Mouse (Mus musculus): ENCODE results near the gene Rapgef1. TPM values are rescaled to one million over a fixed set of nuclear protein-coding genes. Genes with fewer than 3 reads are reported as not detected.
A peak's percentile ranks its signal among the peaks of the same experiment; 100 is the strongest.

Rapgef1 gene
- polyA plus RNA-seq, 1 experiment from 2014 or later: 11.4 TPM

- H3K4me2 ChIP-seq (replicated peaks; ENCODE audit: low read depth, low read length): no peak overlapping the region
- TF ChIP-seq EP300 (IDR thresholded peaks at IDR 0.05): no peak
- TF ChIP-seq CTCF (IDR thresholded peaks at IDR 0.05): no peak
- no peak overlapping the region for H3K4me3 ChIP-seq (ENCODE audit: low read depth, low read length)
- H3K27me3 ChIP-seq (replicated peaks; ENCODE audit: insufficient read depth, low read length): no peaks in the 10 kb centered on the region
- no peaks in the 10 kb centered on the region for H3K36me3 ChIP-seq (ENCODE audit: insufficient read depth, low read length)
- H3K9ac ChIP-seq (replicated peaks; ENCODE audit: low read depth): no peak overlapping the region
- no peak for DNase-seq (ENCODE audit: low spot score)
- WGBS: 49% methylated on average over 4 of the region's 4 CpGs
- ATAC-seq: no peak
- H3K27ac ChIP-seq (ENCODE audit: low read length): no peak overlapping the region
- H3K9me3 ChIP-seq (ENCODE audit: low read length): no peaks in the 10 kb centered on the region
- peaks cover 20% of the 10 kb centered on the region; the same call in 1 of the 2 replicates for H3K4me1 ChIP-seq (ENCODE audit: insufficient read depth, low read depth, low read length)
These were observed 56.3 kb downstream of the Rapgef1 start for GRCm38 (mm10) chr2:29675846-29676245.

GRCm38 (mm10) chr2:29676513-29676912 lies 57.0 kb downstream of the Rapgef1 start:
- Histone ChIP-seq H3K9me3 (ENCODE audit: low read length) (no peaks in the 10 kb centered on the region), H3K9ac (replicated peaks; ENCODE audit: low read depth) (no peak overlapping the region), H3K4me3 (ENCODE audit: low read depth, low read length) (no peak overlapping the region), H3K27ac (ENCODE audit: low read length) (no peak overlapping the region), H3K36me3 (ENCODE audit: insufficient read depth, low read length) (no peaks in the 10 kb centered on the region), H3K4me2 (replicated peaks; ENCODE audit: low read depth, low read length) (no peak overlapping the region), H3K4me1 (ENCODE audit: insufficient read depth, low read depth, low read length) (peaks cover 15% of the 10 kb centered on the region; the same call in 1 of the 2 replicates), H3K27me3 (replicated peaks; ENCODE audit: insufficient read depth, low read length) (no peaks in the 10 kb centered on the region)
- DNase-seq (ENCODE audit: low spot score): no peak
- no peak for ATAC-seq
- TF ChIP-seq CTCF (IDR thresholded peaks at IDR 0.05): no peak
- TF ChIP-seq EP300 (IDR thresholded peaks at IDR 0.05): no peak
- WGBS: 31% methylated on average over 6 of the region's 6 CpGs

- Histone ChIP-seq H3K27ac (ENCODE audit: low read length) (0 out of 2 replicates have a peak overlapping the region, but pooled peaks have one; percentile 38), H3K27me3 (replicated peaks; ENCODE audit: insufficient read depth, low read length) (no peaks in the 10 kb centered on the region), H3K4me2 (replicated peaks; ENCODE audit: low read depth, low read length) (no peak overlapping the region), H3K4me1 (ENCODE audit: insufficient read depth, low read depth, low read length) (peaks cover 15% of the 10 kb centered on the region; the same call in 1 of the 2 replicates), H3K9ac (replicated peaks; ENCODE audit: low read depth) (no peak overlapping the region), H3K36me3 (ENCODE audit: insufficient read depth, low read length) (no peaks in the 10 kb centered on the region), H3K9me3 (ENCODE audit: low read length) (no peaks in the 10 kb centered on the region), H3K4me3 (ENCODE audit: low read depth, low read length) (no peak overlapping the region)
- ATAC-seq: peak; percentile 85
- WGBS: 23% methylated on average over 5 of the region's 5 CpGs
- peak; percentile 80 for DNase-seq (ENCODE audit: low spot score)
- TF ChIP-seq EP300 (IDR thresholded peaks at IDR 0.05) (0 out of 2 replicates have a peak, but pooled peaks have one; percentile 14), CTCF (IDR thresholded peaks at IDR 0.05) (peak; percentile 30)
These were observed 58.3 kb downstream of the Rapgef1 start for GRCm38 (mm10) chr2:29677842-29678241.

DNA sequence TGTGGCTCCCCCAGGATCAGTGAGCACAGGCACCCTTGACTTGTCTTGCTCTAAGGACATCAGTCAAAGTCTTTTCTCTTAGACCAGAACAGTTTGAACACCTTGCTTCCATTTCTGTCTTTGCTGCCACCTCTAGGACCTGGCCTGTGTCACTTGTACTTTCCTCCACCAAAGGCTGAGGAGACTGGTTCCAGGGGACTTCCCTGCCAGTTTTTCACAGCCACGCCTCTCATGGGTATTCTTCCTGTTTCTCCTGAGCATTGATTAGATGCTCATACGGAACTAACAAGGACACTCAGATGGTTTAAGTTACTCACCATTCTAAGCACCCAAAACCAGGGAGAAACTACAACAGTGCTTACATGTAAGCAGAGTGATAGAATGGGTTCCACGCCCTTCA lies 59.0 kb downstream of the Rapgef1 start:
- Histone ChIP-seq H3K4me1 (ENCODE audit: insufficient read depth, low read depth, low read length) (peaks cover 15% of the 10 kb centered on the region; the same call in 1 of the 2 replicates), H3K4me2 (replicated peaks; ENCODE audit: low read depth, low read length) (no peak overlapping the region), H3K9me3 (ENCODE audit: low read length) (no peaks in the 10 kb centered on the region), H3K4me3 (ENCODE audit: low read depth, low read length) (no peak overlapping the region), H3K27me3 (replicated peaks; ENCODE audit: insufficient read depth, low read length) (no peaks in the 10 kb centered on the region), H3K36me3 (ENCODE audit: insufficient read depth, low read length) (no peaks in the 10 kb centered on the region), H3K9ac (replicated peaks; ENCODE audit: low read depth) (no peak overlapping the region), H3K27ac (ENCODE audit: low read length) (0 out of 2 replicates have a peak overlapping the region, but pooled peaks have one; percentile 4)
- no peak for DNase-seq (ENCODE audit: low spot score)
- TF ChIP-seq EP300 (IDR thresholded peaks at IDR 0.05): no peak
- no peak for TF ChIP-seq CTCF (IDR thresholded peaks at IDR 0.05)
- ATAC-seq: no peak
- 66% methylated on average over 3 of the region's 3 CpGs for WGBS

- Histone ChIP-seq H3K4me2 (replicated peaks; ENCODE audit: low read depth, low read length) (no peak overlapping the region), H3K9ac (replicated peaks; ENCODE audit: low read depth) (no peak overlapping the region), H3K27ac (ENCODE audit: low read length) (no peak overlapping the region), H3K9me3 (ENCODE audit: low read length) (no peaks in the 10 kb centered on the region), H3K4me3 (ENCODE audit: low read depth, low read length) (no peak overlapping the region), H3K27me3 (replicated peaks; ENCODE audit: insufficient read depth, low read length) (no peaks in the 10 kb centered on the region), H3K36me3 (ENCODE audit: insufficient read depth, low read length) (no peaks in the 10 kb centered on the region), H3K4me1 (ENCODE audit: insufficient read depth, low read depth, low read length) (peaks cover 15% of the 10 kb centered on the region; the same call in 1 of the 2 replicates)
- no peak for TF ChIP-seq CTCF (IDR thresholded peaks at IDR 0.05)
- no peak for TF ChIP-seq EP300 (IDR thresholded peaks at IDR 0.05)
- WGBS: 85% methylated on average over 6 of the region's 6 CpGs
- DNase-seq (ENCODE audit: low spot score) (no peak), ATAC-seq (no peak)
These were observed 60.4 kb downstream of the Rapgef1 start for GRCm38 (mm10) chr2:29679710-29680584.

DNA sequence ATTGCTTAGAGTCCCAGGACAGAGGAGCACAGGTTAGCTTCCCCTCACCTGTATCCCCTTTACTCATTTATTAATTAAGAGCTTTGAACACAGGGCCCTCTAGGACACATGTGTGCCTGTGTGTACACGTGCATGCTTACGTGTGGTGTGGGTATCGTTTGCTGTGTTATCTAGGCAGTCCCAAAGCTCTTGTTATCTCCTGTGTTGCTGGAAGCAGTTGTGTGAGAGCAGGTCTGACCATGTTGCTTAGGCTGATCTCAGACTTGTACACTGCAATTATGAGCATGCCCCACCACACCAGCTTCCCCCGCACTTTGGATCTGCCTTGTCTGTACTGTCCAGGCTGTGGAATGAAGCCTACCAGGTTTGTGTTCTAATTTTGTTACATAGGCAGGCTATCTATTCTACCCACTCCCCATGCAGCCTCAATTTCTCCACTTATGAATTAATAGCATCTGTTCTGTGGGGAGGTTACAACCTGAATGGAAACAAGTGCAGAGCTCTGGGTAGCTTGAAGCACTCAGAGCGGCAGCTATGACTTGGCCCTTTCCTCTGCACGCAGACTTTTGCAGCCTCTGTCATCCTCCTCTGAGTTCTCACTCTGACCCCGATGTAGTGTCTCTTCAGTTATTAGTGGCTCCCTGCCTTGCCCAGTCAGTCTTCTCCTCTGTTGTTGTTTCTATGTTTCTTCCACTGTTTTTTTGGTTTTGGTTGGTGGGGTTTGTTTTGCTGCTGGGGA lies 63.9 kb downstream of the Rapgef1 start:
- no peak overlapping the region for H3K4me2 ChIP-seq (replicated peaks; ENCODE audit: low read depth, low read length)
- no peak for DNase-seq (ENCODE audit: low spot score)
- H3K27me3 ChIP-seq (replicated peaks; ENCODE audit: insufficient read depth, low read length): no peaks in the 10 kb centered on the region
- no peaks in the 10 kb centered on the region; the same call in 1 of the 2 replicates for H3K36me3 ChIP-seq (ENCODE audit: insufficient read depth, low read length)
- H3K9me3 ChIP-seq (ENCODE audit: low read length): no peaks in the 10 kb centered on the region
- H3K27ac ChIP-seq (ENCODE audit: low read length): no peak overlapping the region
- ATAC-seq: no peak
- no peak overlapping the region for H3K9ac ChIP-seq (replicated peaks; ENCODE audit: low read depth)
- H3K4me3 ChIP-seq (ENCODE audit: low read depth, low read length): no peak overlapping the region
- WGBS: 91% methylated on average over 7 of the region's 7 CpGs
- peaks cover 4% of the 10 kb centered on the region; the same call in 1 of the 2 replicates for H3K4me1 ChIP-seq (ENCODE audit: insufficient read depth, low read depth, low read length)
- TF ChIP-seq EP300 (IDR thresholded peaks at IDR 0.05) (no peak), CTCF (IDR thresholded peaks at IDR 0.05) (no peak)

Data from lung, postnatal 0 days (tissue).